Mouse (Mus musculus) spleen, adult 2 months (tissue): ENCODE data around the gene Mid1.

ENCODE experiments used
- CTCF ChIP-seq: fragments of 200-500 bp; IDR thresholded peaks from 2 replicates; pipeline ENCODE4 v1.5.1; 2011; ENCODE audit warnings: mild to moderate bottlenecking, inconsistent platforms; ENCODE audit not compliant: insufficient read depth, insufficient read length, insufficient replicate concordance; ENCODE audit errors: extremely low read depth
- POLR2A ChIP-seq: fragments of 200-500 bp; IDR thresholded peaks from 2 replicates; pipeline ENCODE4 v1.6.1; 2011; ENCODE audit warnings: low read depth, low read length, inconsistent platforms

DNA sequence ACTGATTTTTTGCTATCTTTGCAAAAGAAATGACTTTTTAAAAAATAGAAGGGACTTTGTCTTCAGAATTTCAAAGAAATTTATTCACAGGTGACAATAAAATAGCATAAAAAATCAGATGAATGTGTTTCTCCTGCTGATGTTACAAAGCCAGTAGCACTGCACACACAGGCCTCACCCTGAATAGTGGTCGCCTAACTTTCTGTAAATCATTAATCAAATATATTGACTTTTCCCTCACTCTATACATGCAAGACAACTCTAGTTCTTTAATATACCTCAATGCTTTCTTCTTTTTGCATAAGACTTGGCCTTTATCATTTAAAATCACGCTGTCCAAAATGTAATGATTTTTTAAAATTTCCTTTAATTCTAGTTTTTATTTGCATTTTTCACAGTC is 126.8 kb downstream of the Mid1 start:
- TF ChIP-seq CTCF = no peak
- TF ChIP-seq POLR2A = no peak
